Mouse (Mus musculus): ENCODE measurements around the gene Crim1.
A peak's percentile ranks its signal among the peaks of the same experiment; 100 is the strongest.

The Crim1 gene

GRCm38 (mm10) chr17:78374756-78375155 is 174.7 kb downstream of the Crim1 start:
- DNase-seq (ENCODE audit: low read depth, low spot score): no peak

DNA sequence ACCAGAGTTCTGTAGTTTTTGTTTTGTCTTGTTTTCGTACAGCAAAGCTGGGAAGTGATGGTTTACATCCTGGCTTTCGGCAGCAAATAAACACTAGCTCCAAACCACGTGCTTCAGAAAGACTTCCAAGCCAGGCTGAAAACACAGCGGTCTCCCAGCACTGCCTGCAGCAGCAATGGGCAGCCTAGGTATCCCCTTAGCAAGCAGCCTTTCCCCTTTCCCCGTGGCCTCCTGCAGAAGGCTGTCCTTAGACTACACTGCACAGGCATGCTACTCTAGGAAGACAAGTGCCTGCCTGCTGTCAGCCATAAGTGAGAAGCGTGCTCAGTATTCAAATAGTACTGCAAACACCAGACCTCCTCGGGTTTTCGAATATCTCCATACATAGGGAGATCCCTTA is 176.5 kb downstream of the Crim1 start:
- DNase-seq (ENCODE audit: low read depth, low spot score): no peak

DNA sequence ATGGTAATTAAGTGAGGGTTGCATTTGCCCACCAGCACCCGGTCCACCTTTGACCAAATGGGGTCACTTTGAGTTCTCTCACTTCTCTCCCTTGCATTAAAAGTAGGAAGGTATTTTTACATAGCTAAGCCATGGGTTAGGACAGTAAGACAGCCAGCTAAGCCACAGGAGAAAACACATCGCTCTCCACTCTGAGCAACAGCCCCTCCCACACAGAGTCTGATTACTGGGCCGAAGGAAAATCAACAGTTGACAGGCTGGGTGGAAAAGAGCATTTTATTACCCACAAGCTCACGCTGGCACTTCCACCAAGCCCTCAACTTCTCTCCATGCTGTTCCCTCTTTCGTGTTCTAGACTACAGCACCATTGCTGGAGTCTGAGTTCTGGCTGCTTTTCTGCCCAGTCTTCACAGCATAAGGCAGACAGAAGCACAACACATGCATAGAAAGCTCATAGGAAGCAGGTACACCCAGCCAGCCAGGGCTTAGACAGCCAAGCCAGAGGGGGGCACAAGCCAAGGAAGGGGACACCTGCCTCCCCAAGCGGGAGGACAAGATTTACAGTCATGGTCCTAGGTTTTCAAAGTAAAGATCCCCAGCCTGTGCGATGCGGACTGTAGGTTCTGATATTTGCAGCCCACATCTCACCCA is 179.2 kb downstream of the Crim1 start:
- no peak for DNase-seq (ENCODE audit: low read depth, low spot score)

GRCm38 (mm10) chr17:78379730-78380245 is 179.7 kb downstream of the Crim1 start:
- no peak for DNase-seq (ENCODE audit: low read depth, low spot score)

DNA sequence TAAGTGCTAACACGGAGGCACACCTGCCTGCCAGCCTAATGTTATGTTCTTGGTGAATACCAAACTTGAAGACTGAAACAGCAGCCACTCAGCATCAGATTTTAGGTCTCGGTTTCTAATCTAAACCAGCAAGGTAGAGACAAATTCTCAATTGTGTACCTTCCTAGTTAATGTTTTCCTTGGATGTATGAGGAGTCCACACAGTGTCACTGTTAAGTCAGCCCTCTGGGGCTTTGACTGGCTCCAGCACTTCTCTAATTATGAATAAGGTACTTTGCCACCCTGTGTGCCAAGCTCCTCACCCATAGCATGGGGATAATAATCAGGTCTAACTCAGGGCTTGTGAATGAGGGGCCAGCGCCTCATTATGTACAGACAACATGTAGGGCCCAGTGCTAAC is 182.3 kb downstream of the Crim1 start:
- DNase-seq (ENCODE audit: low read depth, low spot score): no peak

DNA sequence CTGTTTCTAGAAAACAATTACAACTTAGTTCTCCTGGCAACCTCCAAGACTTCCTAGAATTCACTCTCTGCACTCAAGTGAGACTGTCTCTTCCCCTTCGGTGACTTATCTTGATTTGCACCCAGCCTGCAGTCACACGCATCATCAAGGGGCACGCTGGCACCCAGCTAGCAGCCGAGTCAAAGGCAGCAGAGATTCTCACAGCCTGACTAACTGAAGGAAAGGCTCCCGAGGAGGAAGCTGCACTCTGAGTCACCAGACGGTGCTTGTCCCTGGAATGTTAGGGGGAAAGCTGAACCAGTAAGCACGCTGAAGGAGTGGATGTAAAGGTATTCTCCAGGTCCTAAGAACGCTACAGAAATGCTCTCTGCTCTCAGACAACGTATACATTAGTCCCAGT is 187.6 kb downstream of the Crim1 start:
- no peak for DNase-seq (ENCODE audit: low read depth, low spot score)

- no peak for DNase-seq (ENCODE audit: low read depth, low spot score)
These were observed 188.2 kb downstream of the Crim1 start for GRCm38 (mm10) chr17:78388101-78388847.

DNA sequence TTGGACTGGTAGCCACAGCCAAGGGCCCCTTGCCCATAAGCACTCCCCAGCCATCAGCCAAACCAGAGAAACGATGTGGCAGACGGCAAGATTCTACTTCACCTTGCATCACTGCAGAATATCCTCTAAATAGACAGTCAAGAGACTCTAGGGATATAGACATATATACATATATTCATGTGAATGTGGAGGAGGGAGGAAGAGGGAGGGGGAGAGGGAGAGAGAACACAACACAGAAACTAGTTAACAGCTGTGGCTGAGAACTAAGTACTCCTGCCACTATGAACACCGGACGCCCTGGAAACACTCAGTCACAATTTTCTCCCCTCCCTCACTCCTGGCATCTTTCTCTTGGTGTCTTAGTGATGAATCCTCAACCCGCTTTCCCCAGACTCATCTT is 189.5 kb downstream of the Crim1 start:
- no peak for DNase-seq (ENCODE audit: low read depth, low spot score)

GRCm38 (mm10) chr17:78392401-78393087 is 192.5 kb downstream of the Crim1 start:
- DNase-seq (ENCODE audit: low read depth, low spot score): no peak

DNA sequence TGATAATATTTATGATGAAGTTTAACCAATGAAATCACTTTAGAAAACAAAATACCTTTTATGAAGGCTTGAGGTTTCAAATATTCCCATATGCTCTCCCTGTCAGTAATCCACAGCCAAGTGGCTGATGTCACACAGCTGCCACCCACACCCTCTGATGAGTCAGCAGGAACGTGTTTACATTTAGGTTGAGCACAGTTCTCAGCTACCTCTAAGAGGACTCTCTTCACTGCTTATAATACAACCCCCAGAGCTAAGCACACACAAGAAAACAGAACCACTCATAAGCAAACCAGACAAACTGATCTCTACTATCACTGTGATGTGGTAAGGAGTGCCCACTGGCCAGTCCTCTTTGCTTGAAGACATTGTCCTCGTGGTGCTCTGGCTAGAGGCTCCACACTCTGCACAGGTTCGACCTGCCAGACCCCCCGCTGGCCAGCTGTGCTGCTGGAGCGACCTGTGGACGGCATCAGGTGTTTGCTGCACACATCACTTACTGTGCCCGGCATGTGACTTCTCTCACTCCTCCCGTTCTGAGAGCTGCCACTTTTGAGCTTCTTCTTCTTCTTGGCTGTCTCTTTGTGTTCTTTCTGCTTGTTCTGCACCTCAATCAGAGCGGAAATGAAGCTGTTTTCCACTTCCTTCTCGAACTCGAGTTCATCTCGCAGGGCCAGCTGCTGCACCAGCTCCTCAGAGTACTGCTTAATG is 200.2 kb downstream of the Crim1 start:
- peak; percentile 88 for DNase-seq (ENCODE audit: low read depth, low spot score)

GRCm38 (mm10) chr17:78401311-78401710 is 201.3 kb downstream of the Crim1 start:
- no peak for DNase-seq (ENCODE audit: low read depth, low spot score)

GRCm38 (mm10) chr17:78401713-78402112 is 201.7 kb downstream of the Crim1 start:
- peak; percentile 81 for DNase-seq (ENCODE audit: low read depth, low spot score)

- DNase-seq (ENCODE audit: low read depth, low spot score): no peak
These were observed 202.1 kb downstream of the Crim1 start for GRCm38 (mm10) chr17:78402174-78402573.

DNA sequence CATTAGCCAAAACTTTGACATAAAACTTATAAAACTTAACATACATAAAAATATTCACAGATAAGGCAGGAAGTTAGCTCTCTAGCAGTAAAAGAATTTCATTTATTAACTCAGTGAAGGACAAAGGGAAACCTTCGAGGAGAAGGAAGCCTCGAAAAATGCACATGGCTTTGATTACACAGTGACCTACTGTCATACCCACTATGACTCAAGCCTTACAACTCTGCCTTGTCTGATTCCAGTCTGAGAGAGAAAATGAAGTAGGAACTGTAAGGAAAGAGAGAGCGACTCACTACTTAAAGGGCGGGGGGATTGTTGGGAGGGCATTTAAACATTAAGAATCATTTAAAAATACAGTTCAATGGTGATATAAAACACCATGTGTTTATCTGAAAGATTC is 203.2 kb downstream of the Crim1 start:
- no peak for DNase-seq (ENCODE audit: low read depth, low spot score)

- no peak for DNase-seq (ENCODE audit: low read depth, low spot score)
These were observed 203.8 kb downstream of the Crim1 start for GRCm38 (mm10) chr17:78403804-78404203.

DNA sequence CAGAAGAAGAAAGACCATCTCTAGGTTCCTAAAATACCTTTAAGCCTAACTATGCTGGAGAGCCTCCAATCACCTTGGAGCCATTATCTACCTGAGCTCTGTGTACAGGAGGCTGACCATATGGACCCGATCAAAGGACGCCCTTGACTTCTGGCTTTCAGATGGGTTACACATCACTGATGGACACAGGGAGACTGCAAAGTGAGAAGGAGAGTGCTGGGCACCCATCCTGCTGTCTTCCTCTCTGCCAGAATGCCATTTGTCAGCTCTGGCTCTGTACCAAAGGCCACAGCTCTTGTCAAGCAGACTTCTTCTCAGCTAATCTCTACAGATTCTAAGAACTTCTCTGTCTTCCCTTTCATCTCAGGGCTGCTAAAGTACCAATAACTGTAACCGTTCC is 205.3 kb downstream of the Crim1 start:
- DNase-seq (ENCODE audit: low read depth, low spot score): peak; percentile 98

GRCm38 (mm10) chr17:78406854-78407253 is 206.8 kb downstream of the Crim1 start:
- DNase-seq (ENCODE audit: low read depth, low spot score): no peak

DNA sequence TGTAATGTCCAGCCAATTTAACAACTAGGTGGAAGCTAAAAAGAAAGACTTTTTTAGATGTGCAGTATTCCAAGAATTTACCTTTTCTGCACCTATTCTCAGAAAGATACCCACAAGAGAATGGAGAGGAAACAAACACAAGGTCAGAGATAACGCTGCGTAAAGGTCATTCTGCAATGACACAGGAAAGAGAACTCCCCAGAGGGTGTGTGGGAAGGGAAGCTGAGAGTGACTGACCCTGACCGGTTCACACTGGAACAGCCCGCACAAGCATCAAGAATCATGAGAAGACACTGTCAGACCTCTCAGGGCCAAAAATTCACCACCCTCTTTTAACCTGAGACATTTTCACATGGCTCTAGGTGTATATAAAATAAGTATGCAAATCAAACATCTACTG is 207.5 kb downstream of the Crim1 start:
- no peak for DNase-seq (ENCODE audit: low read depth, low spot score)

DNA sequence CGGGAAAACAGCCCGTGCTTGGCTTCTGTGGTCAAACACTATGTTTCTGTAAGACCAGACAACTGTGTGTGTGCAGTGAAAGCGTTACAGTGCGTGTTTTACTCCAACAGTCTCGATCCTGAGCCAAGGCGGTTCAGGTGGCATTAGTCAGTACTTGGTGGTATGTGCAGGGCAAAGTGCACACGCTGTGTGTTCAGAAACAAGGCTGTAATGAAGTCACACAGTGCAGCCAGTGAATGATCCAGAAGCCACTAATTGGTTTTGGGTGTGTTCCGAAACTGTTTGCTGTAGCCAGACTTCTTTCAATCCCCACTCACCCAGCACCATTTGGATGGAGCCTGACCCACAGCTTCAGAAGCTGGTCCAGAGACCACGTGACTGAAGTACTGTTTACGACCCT is 208.3 kb downstream of the Crim1 start:
- no peak for DNase-seq (ENCODE audit: low read depth, low spot score)

DNA sequence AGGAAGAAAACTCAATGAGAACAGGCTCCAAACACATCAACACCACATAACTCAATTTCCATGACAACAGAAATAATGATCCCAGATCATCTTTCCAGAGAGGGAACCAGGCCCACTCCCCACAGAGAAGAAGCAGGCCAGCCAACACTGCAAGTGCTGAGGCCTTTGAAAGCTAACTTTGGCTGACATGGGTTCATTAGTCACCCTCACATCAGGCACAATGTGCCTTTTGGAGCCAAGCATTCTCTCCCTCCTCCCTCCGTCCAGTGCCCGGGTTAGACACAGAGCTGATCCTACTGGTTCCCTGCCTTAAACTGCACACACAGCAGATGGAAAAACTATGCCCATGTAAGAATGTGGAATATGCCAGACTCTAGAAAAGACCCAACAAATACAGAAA is 209.9 kb downstream of the Crim1 start:
- DNase-seq (ENCODE audit: low read depth, low spot score): peak; percentile 47

GRCm38 (mm10) chr17:78415255-78415654 is 215.2 kb downstream of the Crim1 start:
- DNase-seq (ENCODE audit: low read depth, low spot score): no peak

Measured in brain, adult 2 months (tissue).